Mouse (Mus musculus) limb, embryonic 12.5 days (tissue): ENCODE measurements at regions not wholly inside any gene's neighbourhood (a gene's known extent, or its start where the extent isn't known, plus 50 kb on each side); places are given as distances from the start of the nearest gene placed in this dataset.

Experiments
- ATAC-seq: fragments of 200-750 bp; cut with Nextera tagmentation; 2 replicates; pipeline ENCODE4 v1.8.0; 2017; ENCODE audit warnings: low read depth, moderate TSS enrichment; ENCODE audit not compliant: insufficient number of reproducible peaks, insufficient read depth, low FRiP score, low TSS enrichment
- H3K27ac ChIP-seq: fragments of 300-500 bp; sonication (generic); 2 replicates; pipeline ENCODE4 v1.5.1; 2016; ENCODE audit warnings: mild to moderate bottlenecking, moderate library complexity
- H3K27me3 ChIP-seq: fragments of 300-500 bp; sonication (generic); 2 replicates; pipeline ENCODE4 v1.6.1; 2016; ENCODE audit warnings: mild to moderate bottlenecking, moderate library complexity
- H3K36me3 ChIP-seq: fragments of 300-500 bp; sonication (generic); 2 replicates; pipeline ENCODE4 v1.6.1; 2016; ENCODE audit warnings: mild to moderate bottlenecking, moderate library complexity
- H3K4me1 ChIP-seq: fragments of 300-500 bp; sonication (generic); replicated peaks from 2 replicates; pipeline ENCODE4 v1.6.1; 2016
- H3K4me2 ChIP-seq: fragments of 300-500 bp; sonication (generic); 2 replicates; pipeline ENCODE4 v1.6.1; 2016; ENCODE audit warnings: mild to moderate bottlenecking, moderate library complexity
- H3K4me3 ChIP-seq: fragments of 300-500 bp; sonication (generic); replicated peaks from 2 replicates; pipeline ENCODE4 v1.5.1; 2016; ENCODE audit warnings: mild to moderate bottlenecking
- H3K9ac ChIP-seq: fragments of 300-500 bp; sonication (generic); replicated peaks from 2 replicates; pipeline ENCODE4 v1.6.1; 2016; ENCODE audit warnings: mild to moderate bottlenecking, moderate library complexity
- H3K9me3 ChIP-seq: fragments of 300-500 bp; sonication (generic); 2 replicates; pipeline ENCODE4 v1.6.1; 2016; ENCODE audit warnings: mild to moderate bottlenecking, moderate library complexity
- whole genome bisulfite sequencing: fragments of 180-500 bp; shearing (Covaris S2); methylation state at CpG from one replicate; pipeline ENCODE4 v1.1.7; 2016; 5-methylcytosine and 5-hydroxymethylcytosine counted together

- H3K4me2 ChIP-seq: no peak overlapping the region
Measured at GRCm38 (mm10) chr9:120656976-120657375, 85.7 kb downstream of the Rpl14 start.

GRCm38 (mm10) chr9:120657786-120658185 is 86.5 kb downstream of the Rpl14 start:
- H3K36me3 ChIP-seq: no peaks in the 10 kb centered on the region
- H3K27ac ChIP-seq: no peak overlapping the region
- H3K4me1 ChIP-seq: peaks cover 26% of the 10 kb centered on the region
- no peak for ATAC-seq
- H3K4me3 ChIP-seq: no peak overlapping the region
- H3K9me3 ChIP-seq: no peaks in the 10 kb centered on the region
- no peak overlapping the region for H3K4me2 ChIP-seq
- H3K27me3 ChIP-seq: no peaks in the 10 kb centered on the region
- H3K9ac ChIP-seq: no peak overlapping the region

More at GRCm38 (mm10) chr9:120656976-120657375, 85.7 kb downstream of the Rpl14 start:
- no peak overlapping the region for H3K4me3 ChIP-seq
- 19% methylated on average over 5 of the region's 6 CpGs for WGBS
- H3K4me1 ChIP-seq: peaks cover 26% of the 10 kb centered on the region
- no peak overlapping the region for H3K9ac ChIP-seq
- H3K9me3 ChIP-seq: no peaks in the 10 kb centered on the region
- H3K36me3 ChIP-seq: no peaks in the 10 kb centered on the region
- H3K27me3 ChIP-seq: no peaks in the 10 kb centered on the region
- no peak overlapping the region for H3K27ac ChIP-seq
- ATAC-seq: no peak

- no peaks in the 10 kb centered on the region for H3K9me3 ChIP-seq
- H3K9ac ChIP-seq: no peak overlapping the region
- H3K27ac ChIP-seq: no peak overlapping the region
- H3K4me2 ChIP-seq: no peak overlapping the region
- H3K36me3 ChIP-seq: no peaks in the 10 kb centered on the region
- WGBS: 80% methylated on average over 2 of the region's 2 CpGs
- H3K4me1 ChIP-seq: peaks cover 24% of the 10 kb centered on the region
- no peak for ATAC-seq
- H3K4me3 ChIP-seq: no peak overlapping the region
- H3K27me3 ChIP-seq: no peaks in the 10 kb centered on the region
Measured at GRCm38 (mm10) chr9:120658576-120658975, 87.3 kb downstream of the Rpl14 start.

- no peak overlapping the region for H3K27ac ChIP-seq
- H3K4me2 ChIP-seq: no peak overlapping the region
- no peaks in the 10 kb centered on the region for H3K9me3 ChIP-seq
- no peak overlapping the region for H3K4me3 ChIP-seq
- H3K4me1 ChIP-seq: peaks cover 14% of the 10 kb centered on the region
- WGBS: 62% methylated on average over 5 of the region's 5 CpGs
- no peak for ATAC-seq
- H3K9ac ChIP-seq: no peak overlapping the region
- no peaks in the 10 kb centered on the region for H3K36me3 ChIP-seq
- H3K27me3 ChIP-seq: no peaks in the 10 kb centered on the region
Measured at GRCm38 (mm10) chr9:120661226-120661625, 90.0 kb downstream of the Rpl14 start.

GRCm38 (mm10) chr9:120661641-120662227 is 90.5 kb downstream of the Rpl14 start:
- no peaks in the 10 kb centered on the region for H3K9me3 ChIP-seq
- H3K4me1 ChIP-seq: peaks cover 14% of the 10 kb centered on the region
- peak overlapping the region; percentile 29; the same call in 1 of the 2 replicates for H3K27ac ChIP-seq
- H3K4me3 ChIP-seq: no peak overlapping the region
- no peak for ATAC-seq
- H3K36me3 ChIP-seq: no peaks in the 10 kb centered on the region
- 87% methylated on average over 7 of the region's 7 CpGs for WGBS
- H3K9ac ChIP-seq: no peak overlapping the region
- no peaks in the 10 kb centered on the region for H3K27me3 ChIP-seq
- no peak overlapping the region for H3K4me2 ChIP-seq

GRCm38 (mm10) chr9:120663181-120663580 is 91.9 kb downstream of the Rpl14 start:
- H3K27ac ChIP-seq: no peak overlapping the region
- H3K36me3 ChIP-seq: no peaks in the 10 kb centered on the region
- no peak overlapping the region for H3K4me3 ChIP-seq
- H3K9me3 ChIP-seq: no peaks in the 10 kb centered on the region
- no peak overlapping the region for H3K9ac ChIP-seq
- H3K27me3 ChIP-seq: no peaks in the 10 kb centered on the region
- no peak overlapping the region for H3K4me2 ChIP-seq
- WGBS: 50% methylated on average over 6 of the region's 6 CpGs
- peaks cover 4% of the 10 kb centered on the region for H3K4me1 ChIP-seq
- no peak for ATAC-seq

- 87% methylated on average over 10 of the region's 10 CpGs for WGBS
- Histone ChIP-seq H3K4me2 (no peak overlapping the region), H3K4me1 (peaks cover 4% of the 10 kb centered on the region), H3K9ac (no peak overlapping the region), H3K27ac (no peak overlapping the region), H3K4me3 (no peak overlapping the region), H3K27me3 (no peaks in the 10 kb centered on the region), H3K9me3 (no peaks in the 10 kb centered on the region), H3K36me3 (no peaks in the 10 kb centered on the region)
- no peak for ATAC-seq
Measured at GRCm38 (mm10) chr9:120664086-120664485, 92.8 kb downstream of the Rpl14 start.

- Histone ChIP-seq H3K36me3 (no peaks in the 10 kb centered on the region), H3K9ac (no peak overlapping the region), H3K4me1 (peaks cover 31% of the 10 kb centered on the region), H3K9me3 (no peaks in the 10 kb centered on the region), H3K4me2 (no peak overlapping the region), H3K4me3 (no peak overlapping the region), H3K27me3 (peaks cover 20% of the 10 kb centered on the region), H3K27ac (no peak overlapping the region)
- ATAC-seq: peak; percentile 75
- 29% methylated on average over 6 of the region's 6 CpGs for WGBS
Measured at GRCm38 (mm10) chr9:120672452-120672851, 101.2 kb downstream of the Rpl14 start.

GRCm38 (mm10) chr9:120674855-120675254 is 103.6 kb downstream of the Rpl14 start:
- H3K27me3 ChIP-seq: peaks cover 20% of the 10 kb centered on the region
- no peak for ATAC-seq
- H3K4me3 ChIP-seq: peak overlapping the region; percentile 34
- no peaks in the 10 kb centered on the region for H3K36me3 ChIP-seq
- no peak overlapping the region for H3K27ac ChIP-seq
- 3% methylated on average over 11 of the region's 11 CpGs for WGBS
- H3K9me3 ChIP-seq: no peaks in the 10 kb centered on the region
- H3K4me1 ChIP-seq: peaks cover 38% of the 10 kb centered on the region
- H3K4me2 ChIP-seq: peak overlapping the region; percentile 66
- H3K9ac ChIP-seq: 0 out of 2 replicates have a peak overlapping the region, but pooled peaks have one; percentile 52

- 0 out of 2 replicates have a peak, but pooled peaks have one; percentile 21 for ATAC-seq
- Histone ChIP-seq H3K27me3 (peaks cover 20% of the 10 kb centered on the region), H3K9ac (peak overlapping the region; percentile 52), H3K9me3 (no peaks in the 10 kb centered on the region), H3K4me3 (peak overlapping the region; percentile 34), H3K27ac (peak overlapping the region; percentile 56; the same call in 1 of the 2 replicates), H3K36me3 (no peaks in the 10 kb centered on the region), H3K4me1 (peaks cover 41% of the 10 kb centered on the region), H3K4me2 (peak overlapping the region; percentile 66)
- WGBS: 2% methylated on average over 18 of the region's 18 CpGs
Measured at GRCm38 (mm10) chr9:120675371-120676150, 104.3 kb downstream of the Rpl14 start.

GRCm38 (mm10) chr9:120676301-120676700 is 105.1 kb downstream of the Rpl14 start:
- WGBS: 10% methylated on average over 9 of the region's 9 CpGs
- Histone ChIP-seq H3K9ac (no peak overlapping the region), H3K4me3 (no peak overlapping the region), H3K9me3 (no peaks in the 10 kb centered on the region), H3K27ac (no peak overlapping the region), H3K36me3 (no peaks in the 10 kb centered on the region), H3K4me2 (peak overlapping the region; percentile 66), H3K4me1 (peaks cover 41% of the 10 kb centered on the region), H3K27me3 (peaks cover 20% of the 10 kb centered on the region)
- no peak for ATAC-seq
